Mouse (Mus musculus) midbrain, embryonic 16.5 days (tissue): ENCODE results near the gene Spock1. TPM values are rescaled to one million over a fixed set of nuclear protein-coding genes. Genes with fewer than 3 reads are reported as not detected.

Experiments used
- ATAC-seq: fragments of 200-750 bp; cut with Nextera tagmentation; 2 replicates; pipeline ENCODE4 v1.8.0; 2017; ENCODE audit warnings: moderate TSS enrichment
- H3K27ac ChIP-seq: fragments of 300-500 bp; sonication (generic); 2 replicates; pipeline ENCODE4 v1.5.1; 2014; ENCODE audit warnings: mild to moderate bottlenecking, low read length, mixed read lengths
- H3K27me3 ChIP-seq: fragments of 300-500 bp; sonication (generic); 2 replicates; pipeline ENCODE4 v1.6.1; 2014; ENCODE audit warnings: low read depth, low read length, mixed read lengths; ENCODE audit not compliant: control insufficient read depth, insufficient read depth
- H3K36me3 ChIP-seq: fragments of 300-500 bp; sonication (generic); 2 replicates; pipeline ENCODE4 v1.6.1; 2014; ENCODE audit warnings: mild to moderate bottlenecking, low read length, moderate library complexity, mixed read lengths; ENCODE audit not compliant: control insufficient read depth, insufficient read depth
- H3K4me1 ChIP-seq: fragments of 300-500 bp; sonication (generic); 2 replicates; pipeline ENCODE4 v1.6.1; 2014; ENCODE audit warnings: mild to moderate bottlenecking, low read length, mixed read lengths; ENCODE audit not compliant: control insufficient read depth, insufficient read depth
- H3K4me2 ChIP-seq: fragments of 300-500 bp; sonication (generic); 2 replicates; pipeline ENCODE4 v1.6.1; 2014; ENCODE audit warnings: mild to moderate bottlenecking, low read length, mixed read lengths
- H3K4me3 ChIP-seq: fragments of 300-500 bp; sonication (generic); 2 replicates; pipeline ENCODE4 v1.5.1; 2014; ENCODE audit warnings: low read depth, mild to moderate bottlenecking, low read length, moderate library complexity, mixed read lengths
- H3K9ac ChIP-seq: fragments of 300-500 bp; sonication (generic); 2 replicates; pipeline ENCODE4 v1.6.1; 2014; ENCODE audit warnings: low read depth, low read length, mixed read lengths
- H3K9me3 ChIP-seq: fragments of 300-500 bp; sonication (generic); replicated peaks from 2 replicates; pipeline ENCODE4 v1.6.1; 2014; ENCODE audit warnings: mild to moderate bottlenecking, low read length, mixed read lengths; ENCODE audit not compliant: control insufficient read depth, poor library complexity, severe bottlenecking
- WGBS: fragments of 180-500 bp; shearing (Covaris S2); extraction: QIAGEN DNeasy Blood & Tissue Kit; methylation state at CpG from one replicate; pipeline ENCODE4 v1.1.7; 2014; 5-methylcytosine and 5-hydroxymethylcytosine counted together
- polyA plus RNA-seq: library from polyadenylated mRNA; unstranded; fragments of >200 nt; fragmentation: Nextera tagmentation; extraction: Ambion mirVana; gene quantifications from 2 replicates; pipeline ENCODE4 v1.2.1, GENCODE M21; 2015

Gene Spock1
- polyA plus RNA-seq, 1 experiment from 2014 or later: 81.8 TPM

DNA sequence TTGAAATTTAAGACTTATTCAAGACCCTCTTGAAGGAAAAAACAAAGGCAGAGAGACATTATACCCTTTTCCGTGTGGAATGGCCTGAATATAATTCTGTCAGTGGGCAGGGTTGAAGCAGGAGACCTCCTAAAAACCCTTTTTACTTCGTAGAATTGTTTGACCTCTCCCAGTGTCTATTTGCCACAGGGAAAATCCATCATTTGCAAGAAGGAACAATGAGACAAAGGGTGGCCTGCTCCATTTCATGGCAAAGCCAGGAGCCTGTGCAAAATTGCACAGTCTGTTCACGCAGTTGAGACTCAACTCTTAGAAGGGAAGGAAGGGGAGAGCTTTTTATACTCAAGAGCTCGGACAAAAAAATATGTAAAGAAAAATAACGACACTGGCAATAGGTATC is 22.6 kb upstream of the Spock1 start:
- ATAC-seq: no peak
- Histone ChIP-seq H3K4me3 (no peak overlapping the region), H3K9me3 (no peaks in the 10 kb centered on the region), H3K27me3 (no peaks in the 10 kb centered on the region), H3K9ac (no peak overlapping the region), H3K36me3 (no peaks in the 10 kb centered on the region), H3K4me2 (no peak overlapping the region), H3K27ac (no peak overlapping the region), H3K4me1 (peaks cover 2% of the 10 kb centered on the region; the same call in 1 of the 2 replicates)
- 19% methylated on average over 5 of the region's 5 CpGs for WGBS

DNA sequence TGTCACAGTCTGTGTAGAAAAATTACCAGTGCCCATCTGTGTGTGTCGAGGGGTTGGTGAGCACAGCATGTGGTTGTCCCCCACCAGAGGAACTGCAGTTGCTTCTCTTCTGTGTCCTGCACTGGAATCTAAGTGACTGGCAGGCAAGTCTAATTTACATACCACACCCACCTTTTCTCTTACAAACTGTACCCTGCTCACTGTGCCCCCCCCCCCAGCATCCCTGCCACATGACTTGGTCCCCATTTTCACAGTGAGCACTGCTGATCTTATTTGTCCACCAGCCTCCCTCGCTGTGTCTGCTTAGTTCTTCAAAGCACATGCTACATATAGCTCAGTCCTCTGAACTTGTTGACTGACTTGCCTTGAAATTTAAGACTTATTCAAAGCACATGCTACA is 22.2 kb upstream of the Spock1 start:
- ATAC-seq: no peak
- no peak overlapping the region for H3K4me2 ChIP-seq
- 25% methylated on average over 2 of the region's 2 CpGs for WGBS

DNA sequence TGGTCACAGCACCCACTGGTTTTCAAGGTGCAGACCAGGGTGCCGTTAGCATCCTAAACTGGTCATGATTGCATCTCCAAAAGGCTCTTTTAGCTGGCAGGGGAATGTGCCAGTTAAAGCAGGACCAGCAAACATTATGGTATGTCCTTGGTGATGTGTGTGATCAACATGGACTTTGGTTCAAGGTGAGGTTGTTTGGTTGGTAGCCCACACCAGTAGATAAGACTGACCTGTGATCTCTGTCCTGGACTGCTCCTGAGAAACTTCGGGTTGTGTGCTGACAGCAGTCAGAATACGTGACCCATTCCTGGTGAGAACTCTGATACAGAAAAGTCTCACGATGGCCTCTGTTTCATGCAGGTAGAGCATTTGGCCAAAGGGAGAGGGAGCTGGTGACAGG is 11.8 kb upstream of the Spock1 start:
- 93% methylated on average over 4 of the region's 4 CpGs for WGBS
- no peak for ATAC-seq
- no peak overlapping the region for H3K27ac ChIP-seq
- no peak overlapping the region for H3K4me2 ChIP-seq
- H3K9me3 ChIP-seq: peaks cover 3% of the 10 kb centered on the region
- no peaks in the 10 kb centered on the region for H3K36me3 ChIP-seq
- H3K27me3 ChIP-seq: no peaks in the 10 kb centered on the region
- H3K9ac ChIP-seq: no peak overlapping the region
- no peaks in the 10 kb centered on the region for H3K4me1 ChIP-seq
- no peak overlapping the region for H3K4me3 ChIP-seq

More for the DNA sequence above, 22.2 kb upstream of the Spock1 start:
- H3K27me3 ChIP-seq: no peaks in the 10 kb centered on the region
- peaks cover 2% of the 10 kb centered on the region; the same call in 1 of the 2 replicates for H3K4me1 ChIP-seq
- H3K27ac ChIP-seq: no peak overlapping the region
- H3K4me3 ChIP-seq: no peak overlapping the region
- no peaks in the 10 kb centered on the region for H3K36me3 ChIP-seq
- no peaks in the 10 kb centered on the region for H3K9me3 ChIP-seq
- H3K9ac ChIP-seq: no peak overlapping the region

DNA sequence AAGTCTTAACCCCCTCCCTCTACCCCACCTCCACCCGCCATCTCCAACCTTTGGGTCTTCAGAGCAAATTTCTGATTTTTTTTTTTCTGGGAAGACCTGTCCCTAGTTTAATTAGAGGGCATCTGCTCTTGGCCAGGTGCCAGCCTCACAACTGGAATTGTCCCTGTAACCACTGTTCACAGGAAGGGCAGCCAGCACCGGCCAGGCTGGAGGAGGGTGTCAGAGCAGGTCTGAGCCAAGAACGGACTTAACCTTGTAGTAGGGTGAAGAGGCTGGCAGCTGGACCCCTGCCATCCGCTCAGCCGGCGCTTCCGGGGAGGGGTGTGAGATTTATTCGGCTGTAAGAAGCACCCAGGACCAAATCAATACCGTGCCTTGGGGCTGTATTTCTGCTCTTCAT is 3.0 kb upstream of the Spock1 start:
- Histone ChIP-seq H3K4me2 (no peak overlapping the region), H3K36me3 (no peaks in the 10 kb centered on the region), H3K9ac (no peak overlapping the region), H3K4me3 (no peak overlapping the region), H3K4me1 (no peaks in the 10 kb centered on the region), H3K27ac (no peak overlapping the region), H3K9me3 (no peaks in the 10 kb centered on the region), H3K27me3 (no peaks in the 10 kb centered on the region; the same call in 1 of the 2 replicates)
- ATAC-seq: no peak
- 77% methylated on average over 9 of the region's 9 CpGs for WGBS

DNA sequence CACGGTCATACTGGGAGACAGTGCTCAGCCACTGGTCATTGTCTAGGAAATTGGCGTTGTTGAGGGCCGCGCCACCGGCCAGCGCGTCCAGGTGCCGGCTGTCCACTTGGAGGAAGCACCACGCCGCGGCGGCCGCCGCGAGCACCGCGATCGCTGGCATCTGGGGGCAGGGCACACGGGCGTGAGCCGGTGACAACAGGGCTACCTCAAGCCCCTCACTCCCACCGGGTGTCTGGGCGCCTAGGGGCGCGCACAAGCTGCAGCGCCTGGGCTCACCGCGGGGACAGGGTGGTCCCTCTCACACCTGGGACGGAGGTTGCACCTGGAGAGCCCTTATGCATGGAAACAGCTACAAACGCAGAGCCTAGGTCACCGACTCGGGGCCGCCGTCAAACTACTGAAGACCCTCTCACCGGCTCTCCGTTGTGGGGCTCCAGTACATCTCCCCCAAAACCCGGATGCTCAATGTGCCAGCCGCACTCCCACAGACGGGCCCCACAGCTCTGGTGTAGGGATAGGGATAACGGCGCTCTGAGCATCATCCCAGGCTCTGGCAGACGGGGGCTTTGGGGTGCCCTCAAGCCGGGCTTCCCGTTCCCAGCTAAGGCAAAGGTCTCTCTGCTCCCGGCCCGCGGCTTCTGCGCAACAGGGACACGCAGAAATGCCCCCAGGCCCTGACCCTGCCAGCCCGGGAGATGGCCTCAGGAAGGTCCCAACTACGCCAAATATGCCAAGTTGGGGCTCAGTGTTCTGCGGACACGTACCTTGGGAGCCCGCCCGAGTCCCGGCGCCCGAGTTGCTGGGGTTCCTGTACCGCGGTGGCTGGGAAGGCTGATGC is 485 bp downstream of the Spock1 start:
- 1% methylated on average over 57 of the region's 60 CpGs for WGBS
- no peaks in the 10 kb centered on the region for H3K9me3 ChIP-seq
- H3K27me3 ChIP-seq: no peaks in the 10 kb centered on the region; the same call in 1 of the 2 replicates
- ATAC-seq: peak; percentile 83
- H3K4me3 ChIP-seq: peak overlapping the region; percentile 54
- no peaks in the 10 kb centered on the region for H3K36me3 ChIP-seq
- H3K27ac ChIP-seq: 0 out of 2 replicates have a peak overlapping the region, but pooled peaks have one; percentile 23
- peak overlapping the region; percentile 68 for H3K9ac ChIP-seq
- H3K4me1 ChIP-seq: no peaks in the 10 kb centered on the region
- peak overlapping the region; percentile 62 for H3K4me2 ChIP-seq

DNA sequence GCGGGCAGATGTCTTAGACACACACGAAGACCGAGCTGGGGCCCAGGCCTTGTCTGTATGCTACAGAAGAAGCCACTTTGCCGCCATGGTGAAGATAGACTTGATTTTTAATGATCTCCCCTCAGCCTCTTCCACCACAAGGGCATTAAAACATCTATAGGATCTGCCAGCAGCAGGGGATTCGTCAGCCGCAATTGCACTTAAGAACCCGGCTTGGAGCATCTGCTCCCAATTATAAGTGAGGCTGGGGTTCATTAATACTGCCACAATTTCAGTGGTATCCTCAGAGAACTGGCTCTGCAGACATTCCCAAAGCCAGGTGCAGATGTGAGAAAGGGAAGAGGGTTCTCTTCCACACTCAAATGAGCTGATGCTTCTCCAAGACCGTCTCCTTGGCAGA is 13.5 kb downstream of the Spock1 start:
- no peaks in the 10 kb centered on the region for H3K36me3 ChIP-seq
- peaks cover 2% of the 10 kb centered on the region; the same call in 1 of the 2 replicates for H3K4me1 ChIP-seq
- no peak overlapping the region for H3K9ac ChIP-seq
- no peak overlapping the region for H3K4me3 ChIP-seq
- H3K9me3 ChIP-seq: no peaks in the 10 kb centered on the region
- no peak overlapping the region for H3K4me2 ChIP-seq
- 74% methylated on average over 8 of the region's 8 CpGs for WGBS
- ATAC-seq: no peak
- no peaks in the 10 kb centered on the region for H3K27me3 ChIP-seq
- no peak overlapping the region for H3K27ac ChIP-seq

DNA sequence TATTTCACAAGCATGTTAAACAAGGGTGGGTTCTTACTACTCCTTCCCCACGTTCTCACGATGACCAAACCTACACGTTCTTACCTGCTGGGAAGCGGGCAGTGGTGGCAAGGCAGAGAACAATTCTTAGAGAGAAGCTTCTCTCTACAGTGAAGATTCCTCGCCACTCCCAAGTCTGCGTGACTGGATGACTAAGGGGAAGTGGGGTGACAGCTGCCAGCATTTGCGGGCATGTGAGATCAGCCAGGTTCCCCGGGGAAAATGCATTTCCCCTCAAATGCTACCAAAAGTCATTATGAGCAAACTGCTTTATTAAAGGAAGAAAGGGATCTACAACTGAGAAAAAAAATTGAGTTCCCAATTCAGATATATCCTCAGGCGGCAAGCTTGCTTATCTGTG is 18.4 kb downstream of the Spock1 start:
- Histone ChIP-seq H3K4me3 (no peak overlapping the region), H3K36me3 (no peaks in the 10 kb centered on the region), H3K9me3 (no peaks in the 10 kb centered on the region), H3K27ac (no peak overlapping the region), H3K4me1 (peaks cover 9% of the 10 kb centered on the region), H3K4me2 (peak overlapping the region; percentile 16; the same call in 1 of the 2 replicates), H3K9ac (no peak overlapping the region), H3K27me3 (no peaks in the 10 kb centered on the region)
- ATAC-seq: no peak
- 49% methylated on average over 9 of the region's 9 CpGs for WGBS

DNA sequence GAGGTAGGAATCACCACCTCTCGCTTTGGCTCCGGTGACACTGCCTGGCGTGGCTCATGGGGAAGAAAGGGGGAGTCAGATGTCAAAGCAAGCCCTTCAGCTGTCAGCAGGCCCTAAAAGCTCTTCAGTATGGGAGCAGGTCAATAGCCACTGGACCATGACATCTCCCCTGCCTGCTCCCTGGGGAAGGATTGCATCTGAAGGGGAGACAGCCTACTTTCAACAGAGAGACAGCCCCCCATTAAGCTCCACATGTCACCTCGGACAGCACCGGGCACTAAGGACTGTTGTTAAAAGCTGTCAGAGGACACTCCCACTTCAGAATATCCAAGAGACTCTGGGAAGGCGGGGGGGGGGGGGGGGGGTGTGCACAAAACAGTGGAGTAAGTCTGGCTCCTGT is 19.1 kb downstream of the Spock1 start:
- Histone ChIP-seq H3K36me3 (no peaks in the 10 kb centered on the region), H3K4me3 (no peak overlapping the region), H3K9me3 (no peaks in the 10 kb centered on the region), H3K9ac (no peak overlapping the region), H3K4me2 (no peak overlapping the region), H3K27ac (no peak overlapping the region), H3K27me3 (no peaks in the 10 kb centered on the region), H3K4me1 (peaks cover 9% of the 10 kb centered on the region)
- WGBS: 12% methylated on average over 5 of the region's 6 CpGs
- no peak for ATAC-seq

DNA sequence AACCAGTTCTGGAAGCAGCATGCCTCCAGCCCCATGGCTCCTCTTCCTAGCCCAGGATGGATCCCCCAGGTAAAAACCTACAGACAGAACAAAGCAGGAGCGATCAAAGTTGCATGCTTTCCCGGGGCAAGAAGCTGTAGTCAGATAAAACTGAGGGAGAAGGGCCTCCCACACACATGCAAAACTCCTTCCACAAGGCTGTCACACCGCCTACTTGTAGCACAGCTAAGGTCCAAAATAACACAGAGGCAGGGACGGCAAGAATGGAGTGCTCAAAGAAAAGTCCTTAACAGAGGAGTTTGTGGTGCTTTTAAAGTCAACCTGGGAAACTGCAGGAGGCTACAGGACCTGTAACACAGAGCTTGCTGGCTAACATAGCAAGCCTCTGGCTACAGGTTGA is 28.3 kb downstream of the Spock1 start:
- Histone ChIP-seq H3K36me3 (no peaks in the 10 kb centered on the region), H3K9ac (no peak overlapping the region), H3K27me3 (no peaks in the 10 kb centered on the region), H3K4me3 (no peak overlapping the region), H3K9me3 (no peaks in the 10 kb centered on the region), H3K4me2 (no peak overlapping the region), H3K4me1 (peaks cover 11% of the 10 kb centered on the region; the same call in 1 of the 2 replicates), H3K27ac (no peak overlapping the region)
- no peak for ATAC-seq
- WGBS: 35% methylated on average over 4 of the region's 4 CpGs
